Comparison of ENCODE assay signal across 10 mouse cellular contexts in genomic region chr1:72885819-72886169, GRCm38 (mm10). TPM values are rescaled to one million over a fixed set of nuclear protein-coding genes. Genes with fewer than 3 reads are reported as not detected.
DNase-seq lines count a peak whose midpoint lies in the region; ATAC-seq and TF ChIP-seq lines count a peak whose summit lies in the region.
"Had no signal": no experiment of that assay in that cellular context is flagged by ENCODE, and none has a peak within 500 bp of the region (broad histone marks: within the 10 kb centered on the region; RNA-seq: fewer than 3 reads in every experiment).

No protein-coding gene starts in this region.

- peak; percentile 67 for DNase-seq in intestine, embryonic 14.5 days (ENCODE audit: low spot score)
- peak; percentile 34 for DNase-seq in NIH3T3 (ENCODE audit: low read depth)
- peak; percentile 68 for DNase-seq in heart, adult 9 months (ENCODE audit: low spot score in 2 of 2)
- no peak for DNase-seq in thymus, postnatal 25 days
- no peak for DNase-seq in spleen, postnatal 14 days (ENCODE audit: low spot score in 2 of 2)
- DNase-seq in cerebellum, postnatal 36 days, result no peak
- DNase-seq: layer of hippocampus, adult 9-11 months had no signal

- WGBS in intestine, embryonic 14.5 days, result 45% methylated on average over 7 of the region's 7 CpGs
- WGBS in intestine, postnatal 0 days, result 65% methylated on average over 7 of the region's 7 CpGs
- WGBS in lung, embryonic 16.5 days, result 41% methylated on average over 7 of the region's 7 CpGs

- peak overlapping the region; percentile 51 for H3K27ac ChIP-seq in intestine, embryonic 14.5 days (ENCODE audit: low read depth)
- H3K27ac ChIP-seq in intestine, postnatal 0 days (ENCODE audit: low read depth, low read length), result no peak overlapping the region
- no peak overlapping the region for H3K27ac ChIP-seq in lung, embryonic 16.5 days (ENCODE audit: low read length)
- H3K27ac ChIP-seq: hindbrain, embryonic 15.5 days had no signal

- H3K27me3 ChIP-seq in intestine, embryonic 14.5 days (replicated peaks; ENCODE audit: control insufficient read depth, insufficient read depth, low read length), result no peaks in the 10 kb centered on the region
- no peaks in the 10 kb centered on the region for H3K27me3 ChIP-seq in intestine, postnatal 0 days (replicated peaks; ENCODE audit: control insufficient read depth, insufficient read depth, low read length)
- no peaks in the 10 kb centered on the region for H3K27me3 ChIP-seq in lung, embryonic 16.5 days (ENCODE audit: control insufficient read depth, insufficient read depth, low read depth, low read length)
- H3K27me3 ChIP-seq: hindbrain, embryonic 15.5 days had no signal

- H3K36me3 ChIP-seq in intestine, embryonic 14.5 days (ENCODE audit: control insufficient read depth, insufficient read depth, low read length), result no peaks in the 10 kb centered on the region
- no peaks in the 10 kb centered on the region for H3K36me3 ChIP-seq in intestine, postnatal 0 days (ENCODE audit: control insufficient read depth, insufficient read depth)
- no peaks in the 10 kb centered on the region for H3K36me3 ChIP-seq in lung, embryonic 16.5 days (ENCODE audit: control insufficient read depth, insufficient read depth, low read length)
- H3K36me3 ChIP-seq: hindbrain, embryonic 15.5 days had no signal

- peaks cover 8% of the 10 kb centered on the region; the same call in 1 of the 2 replicates for H3K4me1 ChIP-seq in intestine, embryonic 14.5 days (replicated peaks; ENCODE audit: control insufficient read depth, insufficient read depth, low read length)
- H3K4me1 ChIP-seq in intestine, postnatal 0 days (replicated peaks; ENCODE audit: control insufficient read depth, insufficient read depth, low read length), result no peaks in the 10 kb centered on the region
- H3K4me1 ChIP-seq in lung, embryonic 16.5 days (replicated peaks; ENCODE audit: control insufficient read depth, insufficient read depth, low read length), result no peaks in the 10 kb centered on the region
- H3K4me1 ChIP-seq: hindbrain, embryonic 15.5 days had no signal

- no peak for TF ChIP-seq CTCF in intestine, postnatal 0 days (IDR thresholded peaks at IDR 0.05; ENCODE audit: low read depth)

- ATAC-seq in intestine, embryonic 14.5 days (replicated peaks; ENCODE audit: low FRiP score, low TSS enrichment, low read depth), result peak; percentile 64
- ATAC-seq in intestine, postnatal 0 days, result no peak
- peak; percentile 95 for ATAC-seq in lung, embryonic 16.5 days (ENCODE audit: low read depth)

- no peak overlapping the region for H3K4me2 ChIP-seq in intestine, embryonic 14.5 days (ENCODE audit: low read length)
- no peak overlapping the region for H3K4me2 ChIP-seq in intestine, postnatal 0 days (replicated peaks; ENCODE audit: low read depth)
- no peak overlapping the region for H3K4me2 ChIP-seq in lung, embryonic 16.5 days (ENCODE audit: low read depth, low read length)
- H3K4me2 ChIP-seq: hindbrain, embryonic 15.5 days had no signal

- no peak overlapping the region for H3K4me3 ChIP-seq in intestine, embryonic 14.5 days (ENCODE audit: low read depth, low read length)
- H3K4me3 ChIP-seq in intestine, postnatal 0 days (ENCODE audit: low read depth, low read length), result no peak overlapping the region
- H3K4me3 ChIP-seq in lung, embryonic 16.5 days (ENCODE audit: low read length), result no peak overlapping the region
- H3K4me3 ChIP-seq: hindbrain, embryonic 15.5 days had no signal

- H3K9ac ChIP-seq in intestine, embryonic 14.5 days (ENCODE audit: low read length), result no peak overlapping the region
- H3K9ac ChIP-seq in intestine, postnatal 0 days (ENCODE audit: low read depth, low read length), result no peak overlapping the region
- no peak overlapping the region for H3K9ac ChIP-seq in lung, embryonic 16.5 days (ENCODE audit: low read length)
- H3K9ac ChIP-seq: hindbrain, embryonic 15.5 days had no signal

- H3K9me3 ChIP-seq in intestine, embryonic 14.5 days (ENCODE audit: control insufficient read depth, low read length), result no peaks in the 10 kb centered on the region
- H3K9me3 ChIP-seq in intestine, postnatal 0 days (ENCODE audit: control insufficient read depth), result no peaks in the 10 kb centered on the region
- no peaks in the 10 kb centered on the region for H3K9me3 ChIP-seq in lung, embryonic 16.5 days (ENCODE audit: control insufficient read depth, low read length)
- H3K9me3 ChIP-seq: hindbrain, embryonic 15.5 days had no signal

RNA-seq across cellular contexts. Expression of gene Igfbp5, which starts 11.1 kb away (rescaled TPM):
- 46.2 and 53.1 TPM in 2 replicates for polyA plus RNA-seq in intestine, embryonic 14.5 days (2014; fragmentation: Nextera tagmentation; extraction: Ambion mirVana)
- 14.3 and 14.6 TPM in 2 replicates for polyA plus RNA-seq in intestine, postnatal 0 days (2015; fragmentation: Nextera tagmentation; extraction: Ambion mirVana)
- 58.7 and 72.4 TPM in 2 replicates for polyA plus RNA-seq in lung, embryonic 16.5 days (2015; fragmentation: Nextera tagmentation; extraction: Ambion mirVana)

Comparison
In these comparisons a context has a peak if more than half of its experiments do, and no peak if none do; other contexts are left out.
1. DNase-seq: peak in intestine, embryonic 14.5 days (single experiment), NIH3T3 (single experiment) and heart, adult 9 months (2 of 2); none in thymus, postnatal 25 days (single experiment), spleen, postnatal 14 days (0 of 2) and cerebellum, postnatal 36 days (0 of 2).